Mouse (Mus musculus) retina, adult 2 months (tissue): ENCODE data around the gene Astn2.

ENCODE experiments used
- DNase-seq: peaks from one replicate; pipeline ENCODE4 v3.0.0-alpha.2; 2012; ENCODE audit warnings: low read depth, low spot score

Gene Astn2

GRCm38 (mm10) chr4:65678495-65678894 lies 725.9 kb downstream of the Astn2 start:
- no peak for DNase-seq

- DNase-seq = no peak
Observed at GRCm38 (mm10) chr4:65674267-65674978, 730.0 kb downstream of the Astn2 start.

GRCm38 (mm10) chr4:65673418-65673933 lies 730.9 kb downstream of the Astn2 start:
- DNase-seq = no peak

- DNase-seq = no peak
Observed at GRCm38 (mm10) chr4:65672294-65672693, 732.1 kb downstream of the Astn2 start.

GRCm38 (mm10) chr4:65671585-65672184 lies 732.7 kb downstream of the Astn2 start:
- DNase-seq = no peak

GRCm38 (mm10) chr4:65667030-65667610 lies 737.3 kb downstream of the Astn2 start:
- no peak for DNase-seq

- no peak for DNase-seq
Observed at GRCm38 (mm10) chr4:65663176-65663575, 741.2 kb downstream of the Astn2 start.

GRCm38 (mm10) chr4:65654723-65655122 lies 749.7 kb downstream of the Astn2 start:
- DNase-seq = peak; percentile 9

- no peak for DNase-seq
Observed at GRCm38 (mm10) chr4:65642611-65643010, 761.8 kb downstream of the Astn2 start.

- DNase-seq = no peak
Observed at GRCm38 (mm10) chr4:65638231-65638630, 766.2 kb downstream of the Astn2 start.

- no peak for DNase-seq
Observed at GRCm38 (mm10) chr4:65620125-65620524, 784.3 kb downstream of the Astn2 start.

GRCm38 (mm10) chr4:65613135-65613534 lies 791.3 kb downstream of the Astn2 start:
- no peak for DNase-seq

- DNase-seq = no peak
Observed at GRCm38 (mm10) chr4:65610896-65611295, 793.5 kb downstream of the Astn2 start.

- DNase-seq = no peak
Observed at GRCm38 (mm10) chr4:65610329-65610728, 794.1 kb downstream of the Astn2 start.

GRCm38 (mm10) chr4:65608112-65608511 lies 796.3 kb downstream of the Astn2 start:
- DNase-seq = no peak

GRCm38 (mm10) chr4:65607184-65607631 lies 797.2 kb downstream of the Astn2 start:
- DNase-seq = no peak

GRCm38 (mm10) chr4:65605151-65605702 lies 799.2 kb downstream of the Astn2 start:
- no peak for DNase-seq

- peak; percentile 91 for DNase-seq
Observed at GRCm38 (mm10) chr4:65604504-65605150, 799.8 kb downstream of the Astn2 start, which contains the start of gene Trim32. Gene Trim32 (plus strand): TSS chr4:65604986.

GRCm38 (mm10) chr4:65594601-65595369 lies 809.6 kb downstream of the Astn2 start:
- no peak for DNase-seq

GRCm38 (mm10) chr4:65589780-65590179 lies 814.6 kb downstream of the Astn2 start:
- DNase-seq = peak; percentile 23

- no peak for DNase-seq
Observed at GRCm38 (mm10) chr4:65586947-65587346, 817.5 kb downstream of the Astn2 start.
